Mouse (Mus musculus) ovary, adult 10 weeks (tissue): Measurements from ENCODE around the gene Snorc. TPM values are rescaled to one million over a fixed set of nuclear protein-coding genes. Genes with fewer than 3 reads are reported as not detected.

Experiments used
- polyA plus RNA-seq: library from polyadenylated mRNA; stranded (reverse); fragments of 350-450 nt; fragmentation: Illumina TruSeq; extraction: RNeasy Lipid Tissue Mini Kit (QIAGEN cat#74804); gene quantifications from one replicate; pipeline ENCODE4 v1.2.3, GENCODE M21; 2014

The Snorc gene
- polyA plus RNA-seq: not detected

DNA sequence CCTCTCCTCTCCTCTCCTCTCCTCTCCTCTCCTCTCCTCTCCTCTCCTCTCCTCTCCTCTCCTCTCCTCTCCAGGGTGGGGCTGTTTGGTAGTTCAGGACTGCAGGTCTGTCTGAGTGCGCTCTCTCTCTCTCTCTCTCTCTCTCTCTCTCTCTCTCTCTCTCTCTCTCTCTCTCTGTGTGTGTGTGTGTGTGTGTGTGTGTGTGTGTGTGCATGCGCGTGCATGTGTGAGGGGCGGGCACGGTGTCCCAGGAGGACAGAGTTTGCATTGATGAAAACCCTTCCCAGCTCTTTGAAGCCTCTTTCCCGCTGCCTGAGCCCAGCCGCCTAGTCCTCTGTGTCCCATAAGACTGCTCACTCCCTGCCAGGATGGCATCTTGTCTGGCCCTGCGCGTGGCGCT lies at the start of gene Snorc:
Gene Snorc, plus strand, starts transcription at position 301 of the 400 bp plus-strand sequence.

GRCm38 (mm10) chr1:87509561-87510165 lies 39.6 kb downstream of the Snorc start, which contains the start of gene Neu2:
Neu2 (plus strand) TSS chr1:87509889.

Other genes starting within 250 kb of the Snorc start
- 197 TPM for gene Efhd1, start 205.9 kb upstream of the Snorc start, polyA plus RNA-seq
- gene Gigyf2, start 143.3 kb upstream of the Snorc start, polyA plus RNA-seq: 115 TPM
- not detected for gene Kcnj13, start 75.5 kb upstream of the Snorc start, polyA plus RNA-seq
- gene Neu2, start 39.6 kb downstream of the Snorc start, polyA plus RNA-seq: not detected
- 0.46 TPM for gene Ngef, start 103.6 kb downstream of the Snorc start, polyA plus RNA-seq
- gene Inpp5d, start 150.0 kb downstream of the Snorc start, polyA plus RNA-seq: 1.8 TPM